Mouse (Mus musculus) 416B (cell line): ENCODE measurements around the gene Arl1.
"Not testable (repeated sequence)": the region's sequence is repeated elsewhere in the genome, so short reads cannot be mapped to it uniquely, and the experiment has no call there.

Source experiments
- DNase-seq: peaks from one replicate; pipeline ENCODE4 v3.0.0; 2011; ENCODE audit warnings: low read depth

Arl1 gene

DNA sequence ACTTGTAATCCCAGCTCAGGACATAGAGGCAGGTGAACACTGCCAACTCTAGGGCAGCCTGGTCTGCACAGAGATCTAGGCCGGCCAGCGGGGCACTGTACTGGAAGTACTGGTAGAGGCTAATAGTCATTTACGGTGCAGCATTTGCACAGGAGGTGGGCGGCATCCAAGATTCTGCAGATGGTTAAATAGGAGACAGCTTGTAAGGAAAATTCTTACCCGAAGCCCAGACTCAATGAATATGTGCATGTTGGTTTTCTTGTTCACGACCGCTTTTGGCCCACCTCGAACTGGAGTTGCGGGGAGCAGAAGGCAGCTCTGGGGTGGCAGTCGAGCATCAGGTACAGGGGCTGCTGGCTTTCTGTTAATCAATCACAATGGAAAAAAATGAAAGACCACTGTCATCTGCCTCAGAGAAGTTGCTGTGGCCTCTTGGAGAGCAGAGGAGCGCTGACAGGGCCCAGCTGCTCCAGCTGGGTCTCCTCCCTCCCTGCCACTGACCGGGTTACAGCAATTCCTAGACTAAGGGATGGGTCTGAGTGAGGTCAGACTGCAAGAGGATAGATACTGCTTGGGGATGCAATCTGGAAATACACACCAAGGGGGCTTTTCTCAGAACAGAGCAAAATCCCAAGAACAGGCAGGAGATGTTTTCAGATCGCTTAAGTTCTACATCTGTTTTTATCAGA, 31.0 kb downstream of the Arl1 start:
- no peak for DNase-seq

GRCm38 (mm10) chr10:88765431-88766142, 34.9 kb downstream of the Arl1 start:
- no peak for DNase-seq

GRCm38 (mm10) chr10:88768961-88769360, 38.3 kb downstream of the Arl1 start:
- peak; percentile 60 for DNase-seq

DNA sequence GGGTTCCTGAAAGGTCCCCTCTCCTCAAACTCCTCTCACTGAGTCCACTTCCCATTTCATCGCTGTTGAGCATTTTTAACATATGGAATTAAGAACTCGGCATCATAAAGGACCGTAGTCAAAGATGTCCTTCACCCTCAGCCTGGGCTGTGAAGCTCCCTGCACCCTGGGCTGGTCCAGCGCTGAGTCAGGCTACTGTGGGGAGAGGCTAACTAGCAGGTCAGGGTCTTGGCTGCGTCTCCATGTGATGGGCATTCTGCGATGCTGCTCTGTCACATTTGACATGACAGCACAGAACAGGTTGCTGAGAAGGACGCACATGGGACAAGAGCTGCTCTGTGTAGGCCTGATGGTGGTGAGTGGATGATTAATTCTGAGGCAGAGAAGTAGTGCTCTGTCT, 39.0 kb downstream of the Arl1 start:
- DNase-seq = no peak

GRCm38 (mm10) chr10:88772965-88773364, 42.3 kb downstream of the Arl1 start:
- DNase-seq = not testable (repeated sequence)

DNA sequence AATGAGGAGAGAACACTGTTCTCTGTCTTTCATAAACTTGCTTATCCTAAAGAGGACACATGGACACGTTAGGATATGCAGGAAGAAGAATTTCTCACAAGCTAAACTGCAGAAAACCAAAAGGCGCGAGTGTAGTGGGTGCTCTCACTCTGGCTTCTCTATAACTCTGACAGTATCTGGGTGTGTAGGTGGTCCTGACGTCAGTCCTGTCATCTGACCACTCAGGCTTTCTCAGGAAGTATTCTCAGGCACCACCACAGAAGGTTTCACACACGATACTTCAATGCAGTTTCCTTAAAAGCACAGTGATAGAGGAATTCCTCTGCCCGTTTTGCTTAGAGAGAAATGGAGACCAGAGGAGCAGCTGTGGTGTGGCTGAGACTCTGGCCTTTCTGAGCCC, 45.5 kb downstream of the Arl1 start:
- no peak for DNase-seq

- DNase-seq = no peak
Observed at GRCm38 (mm10) chr10:88780716-88781115, 50.1 kb downstream of the Arl1 start.

DNA sequence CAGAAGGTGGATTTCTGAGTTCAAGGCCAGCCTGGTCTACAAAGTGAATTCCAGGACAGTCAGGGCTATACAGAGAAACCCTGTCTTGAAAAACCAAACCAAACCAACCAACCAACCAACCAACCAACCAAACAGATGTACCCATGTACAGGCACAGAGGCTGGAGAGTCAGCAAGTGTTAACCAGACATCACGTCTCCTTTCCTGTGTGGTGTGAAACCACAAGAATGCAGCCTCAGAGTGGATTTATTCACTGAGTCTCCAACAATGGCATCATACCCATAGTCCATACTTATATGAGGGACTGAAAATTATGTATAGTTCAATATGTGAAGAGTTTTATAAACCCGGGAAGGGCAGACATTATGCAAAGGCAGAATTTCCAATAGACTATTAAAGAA, 52.5 kb downstream of the Arl1 start:
- DNase-seq = peak; percentile 44

DNA sequence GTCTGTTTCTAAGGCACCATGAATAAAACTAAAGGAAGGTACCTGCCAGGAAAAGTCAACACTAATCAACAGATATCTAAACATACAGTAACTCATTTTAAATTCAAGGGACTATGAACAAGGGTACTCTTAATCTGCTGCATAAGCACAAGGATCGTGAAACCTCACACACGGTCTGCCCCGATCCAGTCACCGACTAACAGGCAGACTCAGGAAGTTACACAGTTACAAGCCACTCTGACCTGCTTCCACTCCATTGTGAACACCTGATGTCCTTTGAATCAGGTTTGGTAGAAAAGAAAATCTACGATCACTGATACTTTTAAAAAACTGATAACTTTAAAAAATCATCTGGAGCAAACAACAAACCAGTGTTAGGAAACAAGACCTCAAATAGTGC, 53.3 kb downstream of the Arl1 start:
- no peak for DNase-seq

DNA sequence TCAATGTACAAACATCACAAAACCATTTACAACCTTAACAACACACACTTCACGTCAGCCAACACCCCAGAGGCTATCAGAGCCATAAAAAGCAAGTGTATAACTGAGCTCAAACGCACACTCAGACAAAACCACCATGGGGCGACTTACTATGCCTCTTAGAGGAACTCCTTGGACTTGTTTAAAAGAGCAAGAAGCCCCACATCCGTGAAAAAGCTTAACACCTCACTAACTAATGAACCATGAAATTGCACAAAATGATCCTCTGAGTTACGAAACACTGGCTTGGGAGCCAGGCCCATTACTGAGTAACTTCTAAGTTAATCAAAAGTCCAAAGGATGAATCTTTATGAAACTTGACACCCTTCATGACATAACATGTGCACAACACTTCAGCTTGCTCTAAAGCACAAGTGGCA, 53.9 kb downstream of the Arl1 start:
- peak; percentile 59 for DNase-seq

DNA sequence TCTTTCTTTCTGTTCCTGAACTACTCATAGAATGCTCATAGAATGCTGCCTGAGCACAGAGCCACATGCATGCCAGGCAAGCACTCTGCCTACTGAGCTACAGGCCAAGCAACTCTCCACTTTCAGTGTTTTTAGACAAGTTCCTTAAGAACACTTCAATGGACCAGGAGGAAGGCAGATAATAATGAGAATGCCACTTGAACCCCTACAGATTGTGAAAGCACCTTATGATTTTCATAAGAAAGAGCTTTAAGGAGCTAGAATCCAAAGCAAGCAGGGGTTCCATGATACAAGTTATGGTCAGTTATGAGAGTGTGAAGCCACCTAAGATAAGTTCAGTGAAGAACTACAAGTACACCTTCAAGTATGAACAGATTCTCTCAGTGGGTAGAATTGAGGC, 63.0 kb downstream of the Arl1 start:
- DNase-seq = no peak
